Mouse (Mus musculus) kidney, adult 11 months (tissue): ENCODE measurements at regions not wholly inside any gene's neighbourhood (a gene's known extent, or its start where the extent isn't known, plus 50 kb on each side); places are given as distances from the start of the nearest gene placed in this dataset.
A peak's percentile ranks its signal among the peaks of the same experiment; 100 is the strongest.

Experiments used
- DNase-seq: peaks from one replicate; pipeline ENCODE4 v3.0.0; 2022

DNA sequence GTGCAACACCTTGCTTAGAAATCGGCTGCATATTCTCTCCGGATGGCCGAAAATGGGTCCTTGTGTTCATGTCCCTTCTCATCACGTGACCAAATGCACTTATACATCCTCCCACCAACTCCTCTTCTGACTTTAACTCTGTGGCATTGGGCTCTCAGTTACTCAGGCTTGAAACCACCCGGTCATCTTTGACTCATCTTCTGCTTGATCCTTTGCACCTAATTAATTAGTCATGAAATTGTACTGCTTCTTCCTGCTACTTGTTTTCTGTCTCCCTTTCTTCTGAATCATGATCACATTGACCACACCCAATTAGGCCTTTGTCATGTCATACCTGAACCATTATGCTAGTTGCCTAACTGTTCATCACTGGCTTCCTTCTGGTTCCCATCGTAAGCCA, 208.4 kb upstream of the Fam241a start:
- DNase-seq, result no peak

DNA sequence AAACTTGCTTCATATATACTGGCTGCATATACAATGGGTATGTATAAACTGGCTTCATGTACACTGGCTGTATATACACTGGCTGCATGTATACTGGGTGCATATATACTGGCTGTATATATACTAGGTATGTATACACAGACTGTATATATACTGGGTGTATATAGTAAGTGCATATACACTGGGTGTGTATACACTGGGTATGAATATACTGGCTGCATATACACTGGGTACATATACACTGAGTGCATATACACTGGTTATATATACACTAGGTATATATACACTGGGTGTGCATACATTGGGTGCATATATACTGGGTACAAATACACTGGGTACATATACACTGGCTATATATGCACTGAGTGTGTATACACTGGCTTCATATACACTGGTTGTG, 196.9 kb upstream of the Fam241a start:
- no peak for DNase-seq

DNA sequence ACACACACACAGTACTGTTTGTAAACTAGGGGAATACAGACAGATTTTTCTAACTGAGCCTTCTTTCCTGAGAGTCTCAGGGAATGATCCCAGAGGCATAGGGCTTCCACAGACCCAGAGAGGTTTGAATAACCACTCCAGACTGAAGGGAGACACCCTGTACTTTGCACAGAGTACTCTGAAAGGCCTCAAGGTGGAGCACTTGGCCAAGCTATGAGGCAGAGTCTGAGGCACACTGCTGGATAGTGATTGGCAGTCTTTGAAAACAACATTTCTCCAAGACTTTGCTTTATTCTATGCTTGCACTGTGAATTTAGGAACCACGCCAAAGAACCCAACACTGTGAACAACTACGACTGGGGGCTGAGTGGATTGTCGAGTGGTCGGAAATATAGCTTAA, 192.1 kb upstream of the Fam241a start:
- no peak for DNase-seq

DNA sequence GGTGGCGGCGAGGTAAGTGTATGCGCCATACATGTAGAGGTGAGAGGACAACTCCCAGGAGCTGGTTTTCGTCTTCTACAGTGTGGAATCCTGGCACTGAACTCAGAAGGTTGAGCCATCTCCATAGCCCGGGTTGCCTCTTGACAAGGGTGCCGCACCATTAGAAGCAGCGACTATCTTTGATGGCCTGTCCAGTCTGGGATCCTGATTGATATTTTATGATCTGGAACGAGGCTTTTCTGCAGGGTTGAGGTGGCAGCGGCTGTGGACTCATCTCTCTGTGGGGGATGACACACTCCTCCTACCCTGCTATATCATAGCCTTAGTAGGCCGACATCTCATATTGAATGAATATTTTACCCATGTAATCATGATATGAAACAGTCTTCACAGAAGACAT, 191.0 kb upstream of the Fam241a start:
- DNase-seq, result no peak

DNA sequence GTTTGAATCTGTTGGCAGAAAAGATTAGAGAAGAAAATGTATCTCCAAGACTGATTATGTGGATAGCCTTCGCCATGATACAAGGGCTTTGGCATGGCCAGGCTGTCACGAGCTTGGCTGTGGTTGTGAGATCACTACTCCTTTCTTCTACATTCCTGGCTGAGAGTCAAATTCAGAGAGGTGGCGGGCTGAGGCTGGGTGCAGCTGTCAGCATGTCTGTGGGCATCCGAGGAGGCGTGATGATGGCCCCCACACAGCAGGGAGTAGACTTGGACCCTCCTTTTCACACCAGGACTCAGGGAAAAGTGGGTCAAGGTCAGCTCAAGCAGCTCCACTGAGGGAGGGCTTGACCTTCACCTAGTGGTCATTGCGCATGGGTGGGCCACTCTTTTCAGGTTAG, 186.3 kb upstream of the Fam241a start:
- no peak for DNase-seq

DNA sequence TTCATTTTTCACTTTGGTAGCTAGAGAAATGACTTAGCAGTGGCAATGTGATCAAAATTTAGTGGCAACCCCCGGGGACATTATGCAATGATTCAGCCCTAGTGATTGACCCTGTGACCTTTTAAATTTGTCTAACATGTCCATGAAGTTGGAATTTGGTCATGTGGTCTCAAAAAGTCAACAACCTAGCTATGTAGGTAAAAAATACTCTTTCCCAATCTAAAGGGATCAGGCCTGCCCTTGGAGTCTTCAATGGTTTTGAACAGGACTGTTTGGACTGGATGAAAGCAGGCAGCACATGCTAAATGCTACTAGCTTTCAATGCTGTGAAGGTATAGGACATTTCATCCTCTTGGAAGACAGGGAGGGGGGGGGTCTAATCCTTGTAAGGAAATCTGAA, 185.3 kb upstream of the Fam241a start:
- no peak for DNase-seq

DNA sequence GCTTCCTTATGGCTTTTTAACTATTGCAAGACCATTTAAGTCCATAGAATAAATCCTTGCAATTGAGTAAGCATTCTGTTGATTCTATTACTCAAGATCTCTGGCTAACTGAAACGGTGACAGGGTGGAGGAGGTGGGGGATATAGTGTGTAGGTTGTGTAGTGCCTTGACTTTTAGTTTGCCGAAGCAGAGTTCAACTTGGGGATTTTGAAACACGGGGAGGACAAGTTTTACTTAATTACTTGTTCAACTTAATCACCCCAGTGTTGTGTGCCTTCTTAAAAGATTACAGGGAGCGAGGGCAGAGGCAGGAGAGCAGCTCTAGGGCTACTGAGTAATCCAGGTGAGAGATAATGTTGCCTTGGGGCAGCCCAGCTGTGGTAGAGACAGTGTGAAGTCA, 171.7 kb upstream of the Fam241a start:
- DNase-seq, result no peak

DNA sequence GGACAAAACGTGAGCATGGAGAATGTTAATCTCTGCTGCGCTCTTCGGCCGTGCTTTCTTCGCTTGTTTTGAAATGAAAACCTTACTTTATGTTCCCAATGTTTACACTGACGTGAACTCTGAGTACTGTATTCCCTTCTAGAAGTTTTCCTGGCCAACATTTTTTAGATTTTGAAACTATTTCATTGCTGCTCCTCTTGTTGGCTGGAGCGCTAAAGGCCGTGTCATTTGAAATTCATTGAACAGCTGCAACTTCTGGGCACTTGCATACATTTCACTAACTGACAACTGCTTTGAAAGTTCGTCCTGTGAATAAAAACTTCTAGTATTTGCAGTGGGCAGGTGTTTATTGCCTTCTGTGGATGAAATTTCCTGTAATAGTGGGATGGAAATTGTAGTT, 157.9 kb upstream of the Fam241a start:
- no peak for DNase-seq

DNA sequence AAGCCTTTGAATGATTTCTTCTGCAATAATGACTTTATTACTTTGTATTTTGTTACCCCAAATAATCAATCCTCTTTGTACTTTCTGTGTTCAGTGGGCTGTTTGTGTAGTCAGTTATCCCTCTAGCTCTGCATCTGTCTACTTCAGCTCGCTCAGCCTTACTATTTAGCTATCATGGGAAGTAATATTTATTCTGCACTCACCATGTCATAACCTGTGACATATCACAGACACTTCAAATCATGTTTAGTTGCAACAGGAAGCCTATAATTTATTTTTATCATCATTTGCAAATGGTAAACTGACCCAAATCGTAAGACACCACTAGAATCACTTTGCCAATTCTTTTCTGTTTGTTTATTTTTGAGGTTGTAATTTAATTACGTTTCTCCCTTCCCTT, 147.6 kb upstream of the Fam241a start:
- no peak for DNase-seq

DNA sequence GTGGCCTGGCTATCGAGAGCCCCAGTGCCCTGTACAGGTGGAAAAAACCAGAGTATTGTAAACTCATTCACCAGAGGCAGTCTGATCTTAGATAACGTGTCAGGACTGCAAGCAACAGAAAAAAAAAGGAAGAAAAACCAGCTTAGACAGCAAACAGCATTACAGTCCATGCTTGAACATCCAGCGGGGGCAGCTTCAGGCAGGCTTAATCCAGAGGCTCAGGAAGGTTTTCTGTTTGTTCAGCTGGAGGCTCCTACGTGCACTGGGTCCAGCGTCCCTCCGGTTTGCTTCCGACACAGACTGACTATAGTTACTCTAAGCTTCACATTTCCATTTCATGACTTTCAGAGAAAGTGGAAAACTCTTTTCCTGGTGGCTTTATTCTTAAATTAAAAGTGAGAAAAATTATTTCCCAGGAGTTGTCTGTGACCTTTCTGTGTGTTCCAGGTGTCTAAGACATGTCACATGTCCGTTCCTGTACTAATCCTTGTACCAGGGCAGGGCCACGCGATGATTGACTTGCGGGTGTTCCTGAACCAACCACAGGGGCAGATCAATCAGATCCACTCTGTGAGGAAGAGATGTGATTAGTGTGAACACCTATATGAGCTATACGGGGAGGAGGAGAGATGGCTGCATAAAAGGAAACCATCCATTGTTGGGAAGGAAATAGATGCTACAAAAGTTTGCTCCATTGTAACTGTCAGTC, 144.4 kb upstream of the Fam241a start:
- DNase-seq, result peak; percentile 22

DNA sequence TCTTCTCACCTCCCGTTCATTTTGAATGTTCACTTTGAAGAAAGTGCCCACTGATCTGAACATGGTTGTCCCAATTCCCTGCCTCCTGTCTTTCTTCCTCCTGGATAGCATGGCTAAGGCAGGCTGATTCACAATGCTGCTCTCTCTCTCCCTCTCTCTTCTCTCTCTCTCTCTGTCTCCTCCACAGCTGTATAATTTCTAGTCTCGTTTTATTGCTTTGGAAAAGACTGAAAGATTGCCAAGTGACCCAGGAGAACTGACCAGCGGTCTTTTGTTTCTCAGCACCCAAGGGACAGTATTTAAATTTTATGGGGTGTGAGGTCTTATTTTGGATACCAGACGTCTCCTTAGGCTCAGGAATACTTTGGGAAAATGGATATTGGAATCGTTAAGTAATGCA, 143.1 kb upstream of the Fam241a start:
- DNase-seq, result no peak

DNA sequence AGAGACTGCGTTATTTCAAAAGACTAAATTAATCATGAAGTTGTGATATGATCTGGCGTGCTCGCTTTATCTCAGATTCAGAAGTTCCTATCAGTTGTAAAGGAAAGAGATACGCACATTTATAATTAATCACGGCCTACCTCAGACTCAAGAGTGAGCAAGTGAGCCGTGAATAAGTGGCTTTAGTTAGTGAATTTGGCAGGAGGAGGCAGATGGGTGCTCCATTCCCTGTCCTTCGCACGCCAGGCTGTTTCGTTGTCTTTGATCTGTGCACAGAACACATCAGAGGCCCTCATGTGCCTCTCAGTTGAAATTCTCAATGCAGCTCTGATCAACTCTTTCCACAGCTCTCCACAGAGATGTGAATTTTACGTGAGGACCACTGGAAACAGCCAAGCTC, 140.4 kb upstream of the Fam241a start:
- no peak for DNase-seq

DNA sequence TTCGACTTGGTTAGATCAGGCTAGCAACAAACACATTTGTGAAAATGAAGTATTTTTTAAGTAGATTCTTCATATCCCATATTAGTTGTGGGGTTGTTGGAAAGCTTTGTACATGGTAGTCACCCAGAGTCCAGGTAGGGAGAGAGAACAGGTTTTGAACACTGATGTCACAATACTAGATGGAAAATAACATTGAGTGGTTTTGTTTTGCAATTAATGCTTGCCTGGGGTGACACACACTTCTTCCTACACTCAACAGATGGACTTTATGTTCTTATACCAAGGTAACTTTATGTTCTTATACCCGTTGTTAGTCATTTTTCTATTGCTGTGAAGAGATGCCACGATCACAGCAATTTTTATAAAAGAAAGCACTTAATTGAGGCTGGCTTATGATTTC, 134.2 kb upstream of the Fam241a start:
- DNase-seq, result no peak

DNA sequence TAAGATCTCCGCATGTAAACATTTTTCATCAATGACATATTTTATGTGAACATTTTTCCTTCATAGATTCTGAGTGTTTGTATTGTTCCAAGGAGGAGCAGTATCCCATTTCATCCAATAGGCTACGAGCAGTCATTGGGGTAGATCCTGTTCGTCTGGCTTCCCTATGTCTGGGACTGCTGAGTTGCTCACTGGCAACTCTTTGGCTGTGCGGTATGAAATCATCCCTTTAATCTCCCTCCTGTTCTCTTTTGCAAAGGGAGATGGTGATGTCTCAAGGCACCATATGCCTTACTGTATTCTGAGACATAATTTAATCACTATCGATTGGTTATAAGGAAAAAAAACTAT, 133.4 kb upstream of the Fam241a start:
- no peak for DNase-seq

DNA sequence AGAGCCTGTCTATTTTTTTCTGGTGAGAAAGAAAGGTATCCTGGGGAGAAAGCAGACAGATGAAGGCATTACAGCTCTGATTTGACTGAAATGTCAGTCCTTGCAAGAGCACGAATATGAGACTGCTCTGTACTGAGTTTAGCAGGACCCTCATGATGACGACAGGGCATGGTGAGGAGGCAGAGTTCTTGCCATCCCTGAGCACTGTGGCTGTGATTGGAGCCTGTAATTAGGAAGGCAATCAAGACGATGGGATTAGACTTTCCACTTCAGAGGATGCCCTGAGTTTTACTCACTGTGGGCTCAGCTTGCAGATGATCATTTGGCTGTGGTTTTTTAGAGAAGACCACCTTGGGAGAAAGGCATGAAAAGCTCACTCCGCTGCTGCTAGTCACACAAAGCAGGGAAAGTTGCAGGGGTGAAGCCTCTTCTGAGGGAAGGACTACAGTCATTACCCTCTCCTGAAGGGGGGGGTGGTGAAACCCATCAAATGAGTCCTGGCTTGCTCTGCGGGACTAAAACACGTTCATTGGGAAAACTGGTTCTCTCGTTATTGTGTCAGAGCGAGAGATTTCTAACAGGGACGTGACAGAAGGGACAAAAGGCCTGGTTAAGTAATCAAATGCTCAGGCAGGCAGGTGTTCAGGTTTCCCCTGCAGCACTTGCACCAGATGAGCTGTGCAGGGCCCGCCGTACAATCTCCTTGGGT, 132.9 kb upstream of the Fam241a start:
- DNase-seq, result no peak

DNA sequence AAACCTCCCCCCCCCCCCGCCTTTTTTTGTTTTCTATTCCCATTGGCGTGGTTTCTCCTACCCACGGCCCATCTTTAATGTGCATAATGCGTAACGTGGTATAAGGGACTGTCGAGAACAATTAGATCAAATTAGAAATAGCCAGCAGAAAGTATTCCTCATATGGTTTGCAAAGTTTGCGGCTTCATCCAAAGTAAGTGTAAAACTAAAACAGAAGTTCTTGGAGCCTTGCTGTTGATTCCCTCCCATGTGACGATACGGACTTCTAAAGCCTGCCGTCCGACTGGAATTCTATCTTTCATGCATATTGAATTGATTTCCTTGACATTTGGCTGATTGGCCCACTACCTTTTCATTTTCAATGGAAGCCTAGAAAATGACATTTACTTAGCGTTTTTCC, 128.7 kb upstream of the Fam241a start:
- DNase-seq, result no peak

DNA sequence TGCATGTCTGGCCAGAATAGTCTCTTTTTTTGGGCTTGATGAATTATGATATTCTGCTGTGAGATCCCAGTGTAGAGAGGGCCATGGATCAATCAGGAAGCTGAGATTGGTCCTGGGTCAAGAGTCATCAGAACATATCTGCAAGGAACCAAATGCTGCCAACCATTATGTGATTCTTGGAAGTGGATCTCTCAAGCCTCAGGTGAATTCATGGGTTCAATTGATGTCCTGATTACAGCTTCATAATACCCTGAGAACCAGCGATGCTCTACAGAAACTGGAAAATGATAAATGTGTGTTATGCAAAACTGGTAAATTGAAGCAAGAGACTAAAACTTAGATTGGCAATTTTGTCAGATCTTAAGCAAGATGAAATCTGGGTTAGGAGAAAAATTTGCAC, 118.8 kb upstream of the Fam241a start:
- no peak for DNase-seq

DNA sequence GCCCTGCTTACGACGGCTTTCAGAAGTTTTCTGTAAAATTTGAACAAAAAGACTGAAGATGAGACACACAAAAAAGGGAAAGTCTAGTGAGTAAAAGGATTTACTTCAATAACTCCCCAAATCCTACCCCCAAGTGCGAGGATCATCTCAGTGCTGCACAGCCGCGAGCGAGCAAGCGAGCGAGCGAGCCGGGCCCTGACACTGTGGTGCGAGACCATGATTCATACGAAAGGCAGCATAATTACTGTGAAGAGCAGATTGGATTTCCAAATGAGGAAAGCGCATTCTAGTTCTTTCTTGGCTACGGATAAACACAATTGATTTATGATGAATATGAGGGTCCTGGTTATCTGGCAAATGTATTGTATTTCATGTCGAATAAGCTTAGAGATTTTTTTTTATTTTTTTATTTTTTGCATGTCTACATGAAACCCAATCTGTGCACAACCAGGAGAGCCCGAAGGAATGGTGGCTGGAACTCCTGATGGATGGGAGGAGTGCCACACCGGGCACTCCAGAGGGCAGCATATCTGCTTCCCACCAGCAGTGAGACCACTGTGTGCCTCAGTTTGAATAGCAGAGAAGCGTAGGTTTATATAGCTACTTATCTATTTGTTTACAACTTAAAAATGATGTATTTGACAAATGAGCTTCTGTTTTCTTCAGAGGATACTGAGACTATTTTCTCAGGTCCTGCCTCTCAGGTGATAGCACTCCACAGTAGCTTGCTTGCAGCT, 106.9 kb upstream of the Fam241a start:
- no peak for DNase-seq

DNA sequence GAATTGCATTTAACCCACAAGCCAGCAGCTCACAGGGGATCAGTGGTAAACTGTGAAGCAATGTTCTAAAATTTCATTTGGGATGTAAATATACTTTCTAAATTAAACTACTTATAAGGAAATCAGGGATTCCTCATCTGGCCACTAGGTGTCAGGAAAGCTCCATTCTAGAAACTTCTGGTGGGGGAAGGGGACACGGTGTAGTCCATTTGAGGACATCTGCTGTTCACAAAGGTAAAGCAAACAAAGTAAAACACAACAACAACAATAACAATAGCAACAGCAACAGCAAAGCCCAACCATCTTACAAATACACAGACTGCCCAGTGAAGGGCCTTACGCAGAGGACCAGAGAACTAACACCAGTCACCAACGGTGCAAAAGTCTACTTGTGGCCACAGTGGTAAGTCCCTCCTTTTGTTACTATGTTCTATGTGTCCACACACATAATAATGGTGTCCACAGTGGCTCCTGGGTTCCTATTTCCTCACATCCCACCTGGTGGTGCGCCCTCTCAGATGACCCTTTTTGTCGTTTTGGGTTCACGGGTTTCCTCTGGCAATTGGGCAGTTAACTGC, 105.9 kb upstream of the Fam241a start:
- no peak for DNase-seq

DNA sequence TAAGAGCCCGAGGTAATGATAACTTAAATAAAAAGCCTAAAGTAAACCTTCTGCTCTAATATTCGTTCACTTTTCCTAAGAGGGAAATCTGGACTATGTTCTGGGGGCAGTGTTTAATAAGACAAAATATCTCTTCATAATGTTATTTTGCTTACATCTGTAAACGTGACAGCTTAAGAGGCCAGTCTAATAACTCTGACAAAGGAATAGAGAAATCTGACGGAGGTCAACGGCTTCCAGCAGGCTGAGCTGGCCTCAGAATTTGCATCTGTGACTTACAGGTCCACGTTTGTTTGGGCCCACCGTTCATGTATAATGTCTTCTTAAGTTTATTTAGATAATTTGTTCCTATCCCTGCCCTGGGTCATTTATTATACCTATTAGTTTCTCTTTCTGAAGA, 99.6 kb upstream of the Fam241a start:
- DNase-seq, result no peak

DNA sequence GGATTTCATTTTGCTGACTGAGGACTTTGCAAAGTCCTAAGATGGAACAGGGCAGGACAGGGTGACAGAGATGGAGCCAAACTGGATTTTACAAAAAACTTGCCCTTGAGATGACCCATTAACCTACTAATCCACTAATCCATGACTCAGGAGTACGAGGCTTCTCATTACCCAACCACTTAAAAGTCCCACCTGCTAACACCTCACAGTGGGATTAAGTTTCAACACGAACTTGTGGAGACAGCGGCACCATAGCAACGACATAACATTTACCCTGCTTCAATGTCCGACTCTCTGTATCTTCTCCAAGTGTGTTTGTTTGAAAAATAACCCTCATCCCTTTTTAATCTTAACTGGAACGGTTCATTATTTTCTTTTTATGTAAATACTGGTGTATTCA, 91.5 kb upstream of the Fam241a start:
- no peak for DNase-seq

DNA sequence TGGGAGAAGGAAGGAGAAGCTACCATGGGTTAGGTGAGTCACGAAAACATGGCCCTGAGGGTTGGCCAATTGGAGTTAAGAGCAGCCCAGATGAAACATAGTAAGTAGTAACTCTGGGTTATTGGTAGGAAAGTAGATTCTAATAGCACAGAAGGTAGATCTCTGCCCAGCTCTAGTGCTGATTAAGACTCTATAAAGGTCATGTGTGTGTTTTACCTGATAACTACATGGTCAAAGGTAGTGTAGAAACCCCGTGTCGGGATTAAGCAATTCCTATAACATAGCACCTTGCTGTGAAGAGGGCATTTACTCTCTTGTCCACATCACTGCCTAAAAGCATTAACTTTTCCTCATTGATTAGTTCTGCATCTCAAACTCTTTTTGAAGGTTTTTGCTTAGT, 89.0 kb upstream of the Fam241a start:
- DNase-seq, result no peak

DNA sequence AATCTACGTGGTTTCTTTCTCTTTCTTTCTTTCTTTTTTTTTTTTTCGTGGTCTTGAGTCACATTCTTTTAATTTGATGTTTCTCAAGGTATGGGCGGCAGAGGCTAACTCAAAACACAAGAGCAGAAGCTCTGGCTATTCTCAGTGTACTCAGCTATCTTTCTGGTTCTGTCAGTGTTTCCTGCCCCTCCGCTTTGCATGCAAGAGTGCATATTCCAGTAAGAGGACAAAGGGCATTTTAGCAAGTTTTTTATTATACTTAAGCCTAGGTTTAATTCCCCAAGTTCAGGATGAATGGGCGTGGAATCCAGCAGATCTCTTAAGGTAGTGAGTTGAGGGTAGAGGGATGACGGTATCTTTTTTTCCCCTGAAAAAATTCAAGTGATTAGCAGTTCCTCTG, 81.1 kb upstream of the Fam241a start:
- peak; percentile 6 for DNase-seq

DNA sequence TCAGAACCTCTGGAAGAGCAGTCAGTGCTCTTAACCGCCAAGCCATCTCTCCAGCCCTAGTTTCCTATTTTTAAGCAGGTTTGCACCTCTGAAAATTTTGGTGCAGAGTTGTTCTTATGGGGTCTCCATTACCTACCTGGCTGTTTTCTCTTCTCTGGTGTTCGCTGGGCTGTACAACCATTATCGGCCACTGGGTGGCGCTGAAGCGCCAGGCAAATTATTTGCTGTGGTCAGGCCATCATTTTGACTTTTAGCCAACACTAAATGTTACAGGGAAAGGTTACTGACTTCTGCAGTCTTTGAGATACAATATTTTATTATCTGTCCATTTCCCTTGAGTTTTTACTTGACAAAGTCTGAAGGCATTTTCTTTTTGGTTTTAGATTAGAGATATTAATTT, 74.8 kb upstream of the Fam241a start:
- DNase-seq, result peak; percentile 37
